Mouse (Mus musculus) ovary, postnatal 36 days (tissue): ENCODE data around the gene Eif2ak1.
"Not testable (repeated sequence)": the region's sequence is repeated elsewhere in the genome, so short reads cannot be mapped to it uniquely, and the experiment has no call there.

Experiments used
- DNase-seq: peaks from one replicate; pipeline ENCODE4 v3.0.0; 2022; ENCODE audit warnings: low spot score, mixed read lengths

Gene Eif2ak1

DNA sequence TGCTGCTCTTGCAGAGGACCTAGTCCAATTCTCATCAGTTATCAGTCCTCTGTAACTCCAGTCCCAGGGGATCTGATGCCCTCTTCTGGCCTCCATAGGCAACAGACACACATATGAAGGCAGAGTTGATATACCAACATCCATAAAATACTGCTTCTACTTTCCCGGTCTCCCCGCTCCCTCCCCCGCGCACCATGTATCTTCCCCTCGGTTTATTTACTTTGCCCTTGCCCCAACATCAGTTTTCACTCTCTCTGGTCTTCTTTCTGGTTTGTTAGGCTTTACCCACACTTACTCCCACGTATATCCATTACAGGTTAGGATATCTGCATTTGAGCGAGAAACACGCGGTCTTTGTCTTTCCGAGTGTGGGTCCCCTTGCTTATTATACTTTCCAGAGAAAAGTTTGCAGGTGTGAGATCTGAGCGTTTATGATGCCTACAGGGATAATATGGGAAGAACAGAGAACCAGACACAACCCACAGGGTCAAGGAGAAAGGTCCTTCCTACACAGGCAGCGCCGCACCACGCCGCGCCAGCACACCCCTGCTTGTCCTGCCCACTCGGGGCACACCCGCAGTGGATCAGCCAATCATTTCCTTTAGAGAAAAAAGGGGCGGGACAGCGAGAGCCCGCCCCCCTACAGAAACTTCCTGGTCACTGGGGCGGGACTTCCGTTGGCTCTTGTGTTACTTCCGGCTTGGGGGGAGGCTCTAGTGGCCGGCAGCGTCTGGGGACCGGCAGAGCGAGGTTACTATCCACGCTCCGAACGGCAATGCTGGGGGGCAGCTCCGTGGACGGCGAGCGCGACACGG lies at the start of gene Eif2ak1:
Gene Eif2ak1, plus strand, starts transcription at position 673 of the 815 bp plus-strand sequence.
- peak; percentile 89 for DNase-seq

DNA sequence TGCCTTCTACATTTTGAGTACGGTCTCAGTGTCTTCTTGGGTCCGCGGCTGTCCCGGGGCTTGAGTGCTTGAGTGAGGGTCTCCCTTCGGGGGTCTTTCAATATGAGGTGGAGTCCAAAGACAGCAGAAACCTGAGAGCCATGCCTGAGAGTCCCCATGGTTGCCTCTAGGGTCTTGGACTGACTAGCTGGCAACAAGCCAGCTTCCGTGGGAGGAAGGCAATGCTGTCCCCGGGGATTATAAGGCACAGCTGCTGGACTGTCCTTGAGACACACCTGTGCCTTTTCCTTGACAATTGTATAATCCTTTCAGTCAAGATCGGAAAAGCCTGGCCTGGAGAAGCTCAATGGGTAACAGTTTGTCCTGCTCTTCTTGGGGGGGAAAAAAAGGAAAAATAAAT lies 35.6 kb upstream of the Eif2ak1 start:
- no peak for DNase-seq

DNA sequence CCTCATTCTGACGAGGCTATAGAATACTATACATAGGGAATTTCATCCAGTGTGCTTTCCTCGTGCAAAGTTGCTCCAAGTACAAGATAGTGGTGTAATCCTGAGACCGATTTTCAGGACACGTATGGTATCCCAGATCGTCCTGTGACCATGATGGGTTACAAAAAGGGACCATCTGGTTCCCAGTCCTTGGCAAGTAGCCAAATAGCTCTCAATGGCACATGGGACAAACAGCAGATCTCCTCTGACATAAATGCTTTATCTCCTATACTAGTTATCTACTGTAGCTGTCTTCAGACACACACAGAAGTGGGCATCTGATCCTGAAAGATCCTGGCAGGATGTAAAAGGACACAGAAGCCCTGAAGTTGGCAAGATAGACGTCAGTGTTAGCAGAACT lies 32.2 kb upstream of the Eif2ak1 start:
- DNase-seq, result no peak

DNA sequence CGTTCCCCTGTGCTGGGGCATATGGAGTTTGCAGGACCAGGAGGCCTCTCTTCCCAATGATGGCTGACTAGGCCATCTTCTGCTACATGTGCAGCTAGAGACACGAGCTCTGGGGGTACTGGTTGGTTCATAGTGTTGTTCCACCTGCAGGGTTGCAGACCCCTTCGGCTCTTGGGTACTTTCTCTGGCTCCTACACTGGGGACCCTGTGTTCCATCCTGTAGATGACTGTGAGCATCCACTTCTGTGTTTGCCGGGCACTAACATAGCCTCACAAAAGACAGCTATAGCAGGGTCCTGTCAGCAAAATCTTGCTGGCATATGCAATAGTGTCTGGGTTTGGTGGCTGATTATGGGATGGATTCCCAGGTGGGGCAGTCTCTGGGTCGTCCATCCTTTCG lies 16.4 kb upstream of the Eif2ak1 start:
- not testable (repeated sequence) for DNase-seq

DNA sequence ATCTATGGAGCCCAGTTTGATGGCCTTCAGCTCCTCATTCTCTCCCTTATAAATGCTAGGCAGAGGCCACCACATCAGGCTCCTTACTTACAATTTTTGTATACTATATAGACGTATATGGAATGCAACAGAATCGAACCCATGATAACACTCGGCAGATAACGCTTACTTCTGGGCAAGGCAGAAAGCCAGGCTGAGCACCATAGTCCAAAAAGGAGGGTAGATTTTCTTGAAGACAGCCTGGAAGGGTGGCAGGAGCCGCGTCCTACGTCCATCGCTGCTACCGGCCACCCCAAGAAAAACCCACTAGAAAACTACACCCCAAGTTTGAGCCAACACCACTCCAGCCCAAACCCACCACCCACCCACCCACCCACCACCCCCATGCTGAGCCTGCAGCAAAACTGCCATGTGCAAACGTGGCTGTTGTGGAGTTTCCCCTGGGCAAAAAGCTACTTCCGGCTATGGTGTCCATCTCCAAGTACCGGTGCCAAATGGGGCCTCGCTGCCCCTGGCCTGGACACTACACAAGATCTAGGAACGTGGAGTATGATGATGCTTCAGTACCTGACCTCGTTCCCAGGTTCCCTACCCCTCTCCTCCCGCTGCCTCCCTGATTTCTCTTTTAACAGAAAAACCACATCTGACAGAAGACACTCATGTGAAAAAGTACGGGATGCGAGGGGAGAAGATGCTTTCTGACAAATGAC lies 13.4 kb upstream of the Eif2ak1 start:
- no peak for DNase-seq

DNA sequence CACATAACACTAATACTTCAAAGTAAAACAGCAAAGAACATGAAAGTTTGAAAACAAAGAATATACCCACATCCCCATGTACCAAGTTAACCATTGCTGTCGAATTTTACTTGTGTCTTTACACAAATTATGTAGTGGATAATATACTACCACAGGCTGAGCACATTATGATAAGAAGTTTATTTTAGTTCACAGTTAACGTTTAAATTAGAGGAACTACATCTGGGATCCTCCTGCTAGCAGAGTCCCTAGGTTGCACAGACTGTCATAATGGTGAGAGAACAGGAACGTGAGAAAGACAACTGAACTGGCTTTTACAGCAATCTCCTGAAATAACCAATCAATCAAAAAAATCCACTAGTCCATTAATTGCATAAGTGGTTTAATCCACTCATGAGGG lies 10.3 kb upstream of the Eif2ak1 start:
- no peak for DNase-seq

DNA sequence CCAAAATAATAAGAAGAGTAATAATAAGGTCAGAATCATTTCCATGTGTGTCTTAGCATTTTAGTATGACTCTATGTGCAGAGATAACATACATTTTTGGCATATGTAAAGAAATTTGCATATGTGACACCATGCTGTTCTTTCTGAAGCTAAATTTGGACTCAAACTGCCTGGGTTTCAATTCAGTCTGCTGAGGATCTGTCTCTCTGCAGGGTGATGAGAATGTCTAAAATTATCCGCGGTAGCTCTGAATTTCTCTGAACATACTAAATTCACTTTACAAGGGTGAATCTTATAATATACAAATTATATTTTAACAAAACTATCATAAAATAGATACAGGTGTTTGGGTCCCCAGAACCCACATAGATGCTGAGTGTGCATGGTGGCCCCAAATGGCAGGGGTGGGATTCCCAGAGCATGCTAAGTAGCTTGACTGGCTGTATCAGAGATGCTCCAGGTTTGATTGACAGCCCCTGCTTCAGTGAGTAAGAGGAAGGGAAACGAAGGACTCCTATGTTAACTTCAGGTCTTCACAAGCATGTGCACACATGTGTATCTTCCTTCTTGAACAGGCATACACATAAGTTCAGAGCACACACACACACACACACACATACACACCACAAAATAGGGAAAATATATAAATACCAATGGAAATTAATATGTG lies 8.0 kb upstream of the Eif2ak1 start:
- no peak for DNase-seq

DNA sequence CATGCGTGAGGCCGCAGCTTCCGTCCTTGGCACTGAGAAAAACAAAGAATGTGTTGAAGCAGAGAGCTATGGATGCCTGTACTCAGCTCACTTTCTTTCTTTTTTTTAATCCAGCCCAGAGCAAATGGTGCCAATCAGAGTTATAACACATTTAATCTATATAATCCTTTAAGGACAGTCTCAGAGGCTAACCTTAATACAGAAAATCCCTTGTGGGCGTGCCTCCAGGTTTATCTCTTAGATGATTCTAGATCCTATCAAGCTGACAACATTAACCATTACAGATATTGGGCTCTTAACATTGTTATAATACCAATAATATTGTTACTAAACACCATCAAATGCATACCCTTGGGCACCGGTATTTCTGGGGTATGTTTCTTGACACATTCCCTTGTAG lies 5.9 kb upstream of the Eif2ak1 start:
- DNase-seq, result no peak

DNA sequence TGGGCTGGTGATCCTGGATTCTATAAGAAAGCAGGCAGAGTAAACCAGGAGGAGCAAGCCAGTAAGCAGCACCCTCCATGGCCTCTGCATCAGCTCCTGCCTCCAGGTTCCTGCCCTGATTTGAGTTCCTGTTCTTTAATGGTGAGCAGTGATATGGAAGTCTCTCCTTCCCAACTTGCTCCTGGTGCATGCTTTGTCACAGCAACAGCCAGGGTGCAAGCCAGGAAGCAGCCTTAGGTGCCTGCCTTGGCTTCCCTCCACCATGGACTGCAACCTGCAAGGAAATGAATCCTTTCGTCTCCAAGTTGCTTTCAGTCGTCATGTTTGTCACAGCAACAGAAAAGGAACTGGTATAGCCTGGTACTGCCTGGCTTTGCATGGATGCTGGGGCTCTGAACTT lies 3.0 kb upstream of the Eif2ak1 start:
- no peak for DNase-seq

DNA sequence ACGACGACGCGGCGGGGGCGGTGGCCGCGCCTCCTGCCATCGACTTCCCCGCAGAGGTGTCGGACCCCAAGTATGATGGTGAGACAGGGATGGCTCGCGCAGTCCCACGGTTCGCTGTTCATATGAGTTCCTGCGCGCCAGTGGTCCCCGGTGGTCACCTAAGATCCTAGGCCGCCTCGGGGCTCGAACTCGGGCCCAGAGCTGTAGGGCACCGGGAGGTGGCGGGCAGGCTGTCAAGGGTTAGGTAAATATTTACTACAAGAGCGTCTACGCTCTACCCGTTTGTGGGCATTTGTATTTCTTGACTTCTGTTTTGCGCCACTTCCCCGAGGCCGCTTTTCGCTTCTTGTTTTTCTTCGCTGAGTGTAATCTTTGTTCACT lies 333 bp downstream of the Eif2ak1 start:
- no peak for DNase-seq

DNA sequence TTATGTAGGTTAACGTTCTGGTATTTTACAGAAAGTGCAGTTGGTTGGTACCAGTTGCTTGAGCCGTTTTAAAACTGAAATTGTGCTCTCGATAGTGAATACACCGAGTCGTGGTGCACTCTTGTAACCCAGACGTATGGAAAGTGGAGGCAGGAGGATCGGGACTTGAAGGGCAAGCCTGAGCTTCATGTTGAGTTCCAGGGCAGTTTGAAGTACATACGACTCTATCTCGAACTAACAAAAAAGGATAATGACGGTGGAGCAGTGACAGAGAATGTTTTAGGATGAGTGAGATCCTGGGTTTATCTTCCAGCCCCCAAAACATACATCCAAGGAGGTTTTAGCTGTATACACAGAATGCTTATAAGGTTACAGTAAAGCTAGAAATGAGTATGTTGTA lies 873 bp downstream of the Eif2ak1 start:
- no peak for DNase-seq

DNA sequence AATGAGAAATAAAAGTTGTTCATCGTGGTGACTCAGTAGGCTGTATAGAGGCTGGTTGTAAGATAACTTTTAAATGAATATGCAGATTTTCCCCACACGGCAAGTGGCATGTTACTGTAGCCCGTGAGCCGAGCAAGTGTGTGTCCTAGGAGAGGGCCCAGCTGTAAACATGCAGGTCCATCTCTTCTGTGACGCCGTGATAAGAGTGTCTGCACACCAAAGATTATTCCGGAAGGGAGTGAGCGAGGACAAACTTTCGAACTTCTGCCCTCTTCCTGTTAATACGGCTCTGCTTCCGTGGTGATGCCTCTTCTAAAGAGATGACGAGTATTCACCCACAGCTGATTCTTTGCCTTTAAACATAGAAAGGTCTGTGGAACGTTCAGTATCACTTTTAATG lies 1.4 kb downstream of the Eif2ak1 start:
- DNase-seq, result no peak

DNA sequence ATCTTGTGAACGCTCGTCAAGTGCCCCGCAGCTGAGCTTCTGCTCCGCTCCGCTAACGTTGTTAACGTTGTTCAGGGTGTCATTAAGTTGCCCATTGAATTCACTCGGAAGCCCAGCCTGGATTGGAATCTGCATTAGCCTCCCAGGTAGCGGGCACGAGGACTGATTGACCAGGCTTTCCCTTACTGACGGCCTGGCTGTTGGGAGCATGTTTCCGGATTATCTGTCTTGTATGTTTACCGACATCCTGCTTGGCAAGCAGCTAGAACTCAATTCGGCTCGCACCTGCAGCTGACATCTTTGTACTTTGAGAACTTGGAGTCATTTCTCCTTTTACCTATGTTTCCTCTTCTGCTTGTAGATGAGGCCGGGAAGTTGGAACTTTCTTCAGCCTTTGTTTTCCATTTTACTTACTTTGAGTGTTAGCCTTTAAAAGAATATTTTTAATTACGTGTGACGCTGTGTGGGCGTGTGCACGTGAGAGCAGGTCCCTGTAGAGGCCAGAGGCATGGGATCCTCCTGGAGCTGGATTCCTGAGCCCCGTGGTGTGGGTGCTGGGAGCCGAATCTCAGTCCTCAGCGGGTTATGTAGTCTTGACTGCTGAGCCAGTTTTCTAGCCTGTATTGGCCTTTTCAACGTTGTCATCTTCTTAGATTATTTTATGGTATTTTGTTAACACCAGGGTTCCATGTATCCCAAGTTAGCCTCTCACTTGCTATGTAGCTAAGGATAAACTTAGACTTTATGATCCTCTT lies 2.5 kb downstream of the Eif2ak1 start:
- no peak for DNase-seq

DNA sequence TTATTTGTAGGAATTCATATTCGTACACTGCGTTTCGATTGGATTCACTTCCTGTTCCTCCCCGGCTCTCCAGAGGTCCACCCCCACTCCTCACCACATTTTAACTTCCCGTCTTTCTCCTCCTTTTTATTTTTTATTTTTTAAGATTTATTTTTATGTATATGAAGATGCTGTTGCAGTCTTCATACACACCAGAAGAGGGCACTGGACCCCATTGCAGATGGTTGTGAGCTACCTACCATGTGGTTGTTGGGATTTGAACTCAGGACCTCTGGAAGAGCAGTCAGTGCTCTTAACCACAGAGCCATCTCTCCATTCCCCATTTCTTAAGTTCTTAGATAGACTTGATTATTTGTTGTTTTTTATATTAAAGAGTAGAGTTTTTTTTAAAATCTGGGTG lies 3.2 kb downstream of the Eif2ak1 start:
- no peak for DNase-seq

DNA sequence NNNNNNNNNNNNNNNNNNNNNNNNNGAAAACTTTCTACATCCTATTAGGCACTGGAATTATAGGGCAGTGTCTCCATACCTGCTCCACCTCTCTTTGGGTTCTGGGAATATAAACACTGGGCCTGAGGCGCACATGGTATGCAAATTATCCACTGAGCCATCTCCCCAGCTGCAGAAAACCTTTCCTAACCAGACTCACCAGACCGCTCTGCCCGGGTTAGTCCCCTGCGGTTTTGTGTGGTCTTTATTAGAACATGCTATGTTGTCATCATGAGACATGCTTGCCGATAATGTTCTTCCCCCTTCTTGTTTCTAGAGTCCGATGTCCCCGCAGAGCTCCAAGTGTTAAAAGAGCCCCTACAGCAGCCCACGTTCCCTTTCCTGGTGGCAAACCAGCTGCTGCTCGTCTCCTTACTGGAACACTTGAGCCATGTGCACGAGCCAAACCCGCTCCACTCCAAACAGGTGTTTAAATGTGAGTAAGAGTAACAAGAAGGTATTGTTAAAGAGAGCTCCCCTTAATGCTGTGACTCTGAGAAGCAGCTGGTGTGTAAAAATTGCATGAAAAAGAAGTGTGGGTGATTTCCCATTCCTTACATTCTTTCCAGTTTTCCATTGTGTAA lies 54.1 kb downstream of the Eif2ak1 start:
- DNase-seq, result no peak

DNA sequence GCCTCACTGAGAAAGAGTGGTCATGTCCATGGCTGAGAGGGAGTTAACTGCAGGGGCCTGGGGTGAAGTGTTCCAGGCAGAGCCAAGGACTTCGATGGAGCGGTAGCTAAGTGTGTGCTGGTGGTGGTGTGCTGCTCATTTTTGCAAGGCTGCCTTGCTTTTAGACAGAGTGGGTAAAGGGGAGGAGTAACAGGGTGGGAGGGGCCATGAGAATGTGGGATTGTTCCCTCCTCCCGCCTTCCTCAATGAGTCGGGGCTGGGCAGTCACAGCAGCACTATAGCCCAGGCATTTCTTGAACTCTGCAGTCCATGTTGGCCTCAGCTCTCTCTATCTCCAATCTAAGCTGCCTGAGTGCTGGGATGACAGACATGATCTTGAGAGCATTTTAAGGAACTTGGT lies 57.0 kb downstream of the Eif2ak1 start:
- DNase-seq, result no peak

DNA sequence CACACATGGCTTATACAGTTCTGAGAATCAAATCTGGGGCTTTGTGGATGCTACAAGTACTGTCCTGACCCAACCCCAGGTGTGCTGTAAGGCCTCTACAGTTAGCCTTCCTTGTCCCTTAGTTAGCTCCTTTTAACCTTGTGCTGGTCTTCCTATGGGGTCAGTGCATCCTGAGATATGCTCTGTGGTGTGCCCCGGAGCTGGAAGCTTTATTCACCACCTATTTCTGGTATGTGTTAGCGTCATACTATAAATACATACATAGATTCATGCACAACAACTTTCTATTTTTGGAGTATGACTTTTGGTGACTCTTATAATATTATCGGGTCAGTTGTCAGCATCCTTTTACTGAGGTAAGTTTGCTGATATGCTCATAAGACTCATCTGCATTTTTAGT lies 67.7 kb downstream of the Eif2ak1 start:
- no peak for DNase-seq

DNA sequence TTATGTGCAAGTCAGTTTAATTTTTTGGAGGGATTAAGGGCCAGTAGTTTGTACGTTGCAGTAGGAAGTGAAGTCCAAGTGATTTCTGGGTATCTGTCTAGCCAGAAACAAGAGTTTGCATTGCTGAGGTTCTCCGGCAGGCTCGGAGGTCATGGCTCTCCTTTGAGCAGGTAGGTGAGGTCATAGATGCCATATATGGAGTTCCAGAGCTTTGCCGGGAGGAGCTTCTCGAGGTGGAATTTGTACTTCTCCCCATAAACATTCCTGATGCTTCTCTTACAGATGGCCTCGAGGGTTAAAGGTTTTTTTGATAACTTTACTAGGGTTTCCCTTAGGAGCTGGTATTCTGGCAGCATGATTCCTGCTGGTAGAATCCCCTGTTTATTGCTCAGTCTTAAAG lies 73.2 kb downstream of the Eif2ak1 start:
- no peak for DNase-seq

DNA sequence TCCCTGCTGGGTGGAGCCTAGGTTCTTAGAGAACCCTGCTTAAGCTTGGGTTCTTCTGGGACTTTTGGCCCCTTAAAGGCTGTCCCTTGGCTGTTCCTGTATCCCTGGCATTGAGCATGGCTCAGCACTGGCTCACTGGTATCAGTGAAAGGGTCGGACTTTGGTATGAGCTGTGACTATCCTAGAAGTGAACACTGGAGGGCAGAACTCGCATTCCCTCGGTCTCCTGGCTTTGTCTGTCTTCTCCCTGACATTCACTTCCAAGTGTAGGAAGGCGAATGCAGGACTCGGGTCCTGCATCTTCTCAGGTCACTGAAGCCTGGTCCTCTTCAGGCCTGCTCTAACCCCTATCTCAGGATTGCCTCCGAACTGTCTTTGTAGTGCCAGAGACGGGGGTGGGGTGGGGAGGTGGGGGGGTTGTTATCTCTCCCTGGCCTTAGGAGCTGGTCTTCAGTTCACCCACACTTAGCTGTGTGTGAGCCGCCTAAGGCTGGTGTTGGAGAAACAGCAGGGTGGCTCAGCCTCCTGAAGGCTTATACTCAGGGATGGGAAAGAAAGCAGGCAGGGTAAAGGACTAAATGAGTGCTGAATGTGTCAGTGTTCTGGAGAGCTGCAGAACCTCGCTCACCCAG lies 74.8 kb downstream of the Eif2ak1 start:
- no peak for DNase-seq

DNA sequence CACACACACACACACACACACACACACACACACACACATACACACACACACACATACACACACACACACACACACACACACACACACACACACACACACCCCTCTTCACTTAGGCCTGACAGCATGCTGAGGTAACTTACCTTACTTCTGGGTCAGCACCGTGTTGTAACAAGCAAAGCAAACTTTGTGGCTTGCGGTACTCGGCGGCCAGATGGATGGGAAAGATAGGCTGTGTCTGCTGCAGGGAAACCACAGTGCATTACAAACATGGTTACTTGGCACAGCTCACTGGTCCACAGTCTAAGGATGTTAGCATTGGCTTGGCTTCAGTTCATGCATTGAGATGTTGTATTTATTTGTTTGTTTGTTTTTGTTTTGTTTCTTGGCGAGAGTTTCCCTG lies 75.8 kb downstream of the Eif2ak1 start:
- DNase-seq, result no peak

DNA sequence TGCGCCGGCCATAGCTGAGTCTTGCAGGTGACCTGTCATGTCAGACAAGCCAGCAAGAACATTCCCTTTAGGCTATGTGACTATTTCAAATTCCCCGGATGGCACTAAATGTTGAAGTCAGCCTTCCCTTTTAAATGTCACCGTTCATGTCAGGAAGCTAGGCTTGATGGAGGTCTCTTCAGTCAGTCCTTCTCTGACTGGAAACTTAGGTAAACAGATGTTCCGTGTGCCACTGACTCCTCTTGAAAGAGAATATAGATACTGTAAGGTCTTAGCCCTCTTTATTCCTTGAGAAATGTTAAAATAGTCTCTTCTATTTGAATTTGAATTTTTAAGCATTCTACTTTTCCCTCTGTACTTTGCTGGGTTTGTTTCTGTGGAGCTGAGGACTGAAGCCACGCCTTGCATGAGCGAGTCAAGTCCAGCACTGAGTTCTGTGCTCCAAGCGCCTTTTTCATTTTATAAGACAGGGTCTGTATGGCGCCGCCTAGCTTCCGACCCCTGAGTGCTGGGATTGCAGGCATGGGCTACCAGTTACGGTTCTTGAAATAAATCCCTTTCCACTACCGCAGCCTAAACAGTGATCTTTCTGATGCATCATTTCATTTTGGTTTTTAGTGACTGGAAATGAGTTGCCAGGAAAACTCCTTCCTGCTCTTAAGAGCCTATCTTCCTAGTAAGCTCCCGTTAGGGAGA lies 80.2 kb downstream of the Eif2ak1 start, which contains the start of gene Ankrd61:
Gene Ankrd61, minus strand, starts transcription at position 51 of the 696 bp plus-strand sequence.
- no peak for DNase-seq
